Mouse (Mus musculus): ENCODE results near the gene Pmfbp1. TPM values are rescaled to one million over a fixed set of nuclear protein-coding genes. Genes with fewer than 3 reads are reported as not detected.
A peak's percentile ranks its signal among the peaks of the same experiment; 100 is the strongest.

Gene Pmfbp1
- polyA plus RNA-seq, 1 experiment from 2014 or later, result 2.1 TPM

- Histone ChIP-seq H3K27ac (ENCODE audit: low read depth, low read length) (peak within 1 kb of the TSS; percentile 86), H3K9me3 (ENCODE audit: control insufficient read depth, low read length) (no peaks in the 10 kb centered on the region), H3K4me2 (ENCODE audit: low read depth) (peak within 1 kb of the TSS; percentile 83), H3K27me3 (ENCODE audit: control insufficient read depth, insufficient read depth, low read length) (no peaks in the 10 kb centered on the region), H3K36me3 (ENCODE audit: control insufficient read depth, insufficient read depth, low read length) (no peaks in the 10 kb centered on the region), H3K9ac (ENCODE audit: low read length) (peak within 1 kb of the TSS; percentile 96), H3K4me3 (ENCODE audit: low read depth, low read length) (peak within 1 kb of the TSS; percentile 94), H3K4me1 (ENCODE audit: control insufficient read depth, insufficient read depth, low read length) (no peaks in the 10 kb centered on the region)
- ATAC-seq (ENCODE audit: insufficient read depth, low FRiP score, low TSS enrichment), result peak; percentile 98
- WGBS, result under 1% methylated on average over 52 of the region's 52 CpGs
- peak; percentile 97 for DNase-seq (ENCODE audit: low spot score)
These were observed 71.9 kb downstream of the Pmfbp1 start, which contains the start of the genes Dhx38 and Txnl4b for GRCm38 (mm10) chr8:109565498-109566333. Gene Dhx38 (minus strand): TSS chr8:109565861. Gene Txnl4b (plus strand): TSS chr8:109565892.

DNA sequence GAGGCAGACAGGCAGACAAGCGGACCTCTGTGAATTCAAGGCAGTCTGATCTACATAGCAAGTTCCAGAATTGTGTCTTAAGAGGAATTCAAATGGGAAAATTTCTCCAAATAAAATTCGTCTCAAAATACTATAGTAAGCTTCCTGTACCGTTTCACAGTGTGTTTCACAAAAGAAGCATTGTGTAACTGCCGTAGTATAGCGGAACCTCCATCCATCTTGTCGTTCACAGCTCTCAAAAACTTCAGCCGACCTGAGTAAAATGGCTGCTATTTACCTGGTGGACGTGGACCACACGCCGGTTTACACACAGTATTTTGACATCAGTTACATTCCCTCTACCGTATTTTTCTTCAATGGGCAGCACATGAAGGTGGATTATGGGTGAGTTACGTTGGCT, 77.3 kb downstream of the Pmfbp1 start:
- Histone ChIP-seq H3K9ac (ENCODE audit: low read length) (no peak overlapping the region), H3K27me3 (ENCODE audit: control insufficient read depth, insufficient read depth, low read length) (no peaks in the 10 kb centered on the region), H3K36me3 (ENCODE audit: control insufficient read depth, insufficient read depth, low read length) (no peaks in the 10 kb centered on the region), H3K9me3 (ENCODE audit: control insufficient read depth, low read length) (no peaks in the 10 kb centered on the region), H3K4me1 (ENCODE audit: control insufficient read depth, insufficient read depth, low read length) (no peaks in the 10 kb centered on the region), H3K4me2 (ENCODE audit: low read depth) (no peak overlapping the region), H3K27ac (ENCODE audit: low read depth, low read length) (no peak overlapping the region), H3K4me3 (ENCODE audit: low read depth, low read length) (no peak overlapping the region)
- WGBS, result 91% methylated on average over 12 of the region's 12 CpGs
- DNase-seq (ENCODE audit: low spot score) (no peak), ATAC-seq (ENCODE audit: insufficient read depth, low FRiP score, low TSS enrichment) (no peak)

DNA sequence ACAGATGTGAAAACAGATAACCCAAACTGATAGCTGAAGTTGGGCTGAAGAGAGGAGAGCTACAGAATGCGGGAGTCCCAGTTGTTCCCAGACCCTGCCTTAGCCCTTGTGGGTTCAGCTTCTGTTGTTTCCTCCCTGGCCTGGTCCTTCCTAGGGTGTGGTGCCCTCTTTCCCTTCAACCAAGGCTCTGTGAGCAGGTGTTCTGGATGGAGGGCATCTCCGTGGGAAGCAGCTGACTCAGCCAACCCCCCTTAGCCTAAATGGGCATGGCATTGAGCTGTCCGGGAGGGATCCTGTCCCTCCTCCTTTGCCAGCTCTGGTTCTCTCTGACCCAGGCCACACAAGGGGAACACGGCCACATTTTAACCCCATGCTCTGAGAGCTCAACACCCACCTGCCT, 82.5 kb downstream of the Pmfbp1 start:
- Histone ChIP-seq H3K4me1 (ENCODE audit: control insufficient read depth, insufficient read depth, low read length) (no peaks in the 10 kb centered on the region), H3K27ac (ENCODE audit: low read depth, low read length) (no peak overlapping the region), H3K4me2 (ENCODE audit: low read depth) (no peak overlapping the region), H3K9ac (ENCODE audit: low read length) (no peak overlapping the region), H3K27me3 (ENCODE audit: control insufficient read depth, insufficient read depth, low read length) (no peaks in the 10 kb centered on the region), H3K4me3 (ENCODE audit: low read depth, low read length) (no peak overlapping the region), H3K36me3 (ENCODE audit: control insufficient read depth, insufficient read depth, low read length) (no peaks in the 10 kb centered on the region), H3K9me3 (ENCODE audit: control insufficient read depth, low read length) (no peaks in the 10 kb centered on the region)
- 70% methylated on average over 4 of the region's 4 CpGs for WGBS
- DNase-seq (ENCODE audit: low spot score) (no peak), ATAC-seq (ENCODE audit: insufficient read depth, low FRiP score, low TSS enrichment) (no peak)

GRCm38 (mm10) chr8:109578900-109579301, 85.1 kb downstream of the Pmfbp1 start, which contains the start of gene Hp:
Gene Hp (minus strand): TSS chr8:109579172.
- H3K36me3 ChIP-seq (ENCODE audit: control insufficient read depth, insufficient read depth, low read length), result no peaks in the 10 kb centered on the region
- no peak for ATAC-seq (ENCODE audit: insufficient read depth, low FRiP score, low TSS enrichment)
- no peak within 1 kb of the TSS for H3K27ac ChIP-seq (ENCODE audit: low read depth, low read length)
- H3K9ac ChIP-seq (ENCODE audit: low read length), result no peak within 1 kb of the TSS
- WGBS, result 76% methylated on average over 8 of the region's 8 CpGs
- no peak within 1 kb of the TSS for H3K4me3 ChIP-seq (ENCODE audit: low read depth, low read length)
- no peaks in the 10 kb centered on the region for H3K9me3 ChIP-seq (ENCODE audit: control insufficient read depth, low read length)
- no peak within 1 kb of the TSS for H3K4me2 ChIP-seq (ENCODE audit: low read depth)
- DNase-seq (ENCODE audit: low spot score), result no peak
- no peaks in the 10 kb centered on the region for H3K4me1 ChIP-seq (ENCODE audit: control insufficient read depth, insufficient read depth, low read length)
- H3K27me3 ChIP-seq (ENCODE audit: control insufficient read depth, insufficient read depth, low read length), result no peaks in the 10 kb centered on the region

- DNase-seq (ENCODE audit: low spot score), result no peak
- Histone ChIP-seq H3K27me3 (ENCODE audit: control insufficient read depth, insufficient read depth, low read length) (no peaks in the 10 kb centered on the region), H3K9me3 (ENCODE audit: control insufficient read depth, low read length) (no peaks in the 10 kb centered on the region), H3K9ac (ENCODE audit: low read length) (no peak overlapping the region), H3K27ac (ENCODE audit: low read depth, low read length) (no peak overlapping the region), H3K4me1 (ENCODE audit: control insufficient read depth, insufficient read depth, low read length) (no peaks in the 10 kb centered on the region), H3K4me3 (ENCODE audit: low read depth, low read length) (no peak overlapping the region), H3K36me3 (ENCODE audit: control insufficient read depth, insufficient read depth, low read length) (no peaks in the 10 kb centered on the region), H3K4me2 (ENCODE audit: low read depth) (no peak overlapping the region)
- no peak for ATAC-seq (ENCODE audit: insufficient read depth, low FRiP score, low TSS enrichment)
- 89% methylated on average over 4 of the region's 4 CpGs for WGBS
These were observed 90.5 kb downstream of the Pmfbp1 start for GRCm38 (mm10) chr8:109584293-109584692.

- DNase-seq (ENCODE audit: low spot score), result no peak
- H3K36me3 ChIP-seq (ENCODE audit: control insufficient read depth, insufficient read depth, low read length), result no peaks in the 10 kb centered on the region
These were observed 91.0 kb downstream of the Pmfbp1 start for GRCm38 (mm10) chr8:109584830-109585229.

DNA sequence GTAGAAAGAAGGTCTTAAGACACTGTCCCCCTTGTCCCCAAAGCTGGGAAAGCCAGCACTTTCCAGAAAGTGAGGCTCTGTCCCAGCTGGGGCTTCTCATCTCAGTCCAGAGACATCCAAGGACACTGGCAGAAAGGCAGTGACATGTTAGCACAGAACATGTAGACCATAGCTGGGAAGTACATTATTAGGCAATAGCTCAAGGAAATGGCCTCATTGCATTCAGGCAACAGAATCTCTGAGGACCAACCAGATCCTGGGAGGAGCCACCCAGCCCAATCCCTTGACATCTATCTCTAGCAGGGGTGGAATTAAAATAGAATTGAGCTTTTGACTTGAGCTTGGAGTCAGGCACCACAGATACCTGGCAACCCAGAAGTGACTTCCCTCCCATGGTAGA, 91.8 kb downstream of the Pmfbp1 start:
- DNase-seq (ENCODE audit: low spot score) (no peak), ATAC-seq (ENCODE audit: insufficient read depth, low FRiP score, low TSS enrichment) (no peak)
- Histone ChIP-seq H3K9ac (ENCODE audit: low read length) (no peak overlapping the region), H3K4me1 (ENCODE audit: control insufficient read depth, insufficient read depth, low read length) (no peaks in the 10 kb centered on the region), H3K27me3 (ENCODE audit: control insufficient read depth, insufficient read depth, low read length) (no peaks in the 10 kb centered on the region), H3K36me3 (ENCODE audit: control insufficient read depth, insufficient read depth, low read length) (no peaks in the 10 kb centered on the region), H3K4me3 (ENCODE audit: low read depth, low read length) (no peak overlapping the region), H3K9me3 (ENCODE audit: control insufficient read depth, low read length) (no peaks in the 10 kb centered on the region), H3K4me2 (ENCODE audit: low read depth) (no peak overlapping the region), H3K27ac (ENCODE audit: low read depth, low read length) (no peak overlapping the region)

More at GRCm38 (mm10) chr8:109584830-109585229, 91.0 kb downstream of the Pmfbp1 start:
- Histone ChIP-seq H3K4me2 (ENCODE audit: low read depth) (no peak overlapping the region), H3K4me1 (ENCODE audit: control insufficient read depth, insufficient read depth, low read length) (no peaks in the 10 kb centered on the region), H3K4me3 (ENCODE audit: low read depth, low read length) (no peak overlapping the region), H3K9ac (ENCODE audit: low read length) (no peak overlapping the region), H3K27me3 (ENCODE audit: control insufficient read depth, insufficient read depth, low read length) (no peaks in the 10 kb centered on the region), H3K9me3 (ENCODE audit: control insufficient read depth, low read length) (no peaks in the 10 kb centered on the region), H3K27ac (ENCODE audit: low read depth, low read length) (no peak overlapping the region)
- WGBS, result 83% methylated on average over 3 of the region's 3 CpGs
- ATAC-seq (ENCODE audit: insufficient read depth, low FRiP score, low TSS enrichment), result no peak

GRCm38 (mm10) chr8:109586972-109587504, 93.2 kb downstream of the Pmfbp1 start:
- Histone ChIP-seq H3K4me1 (ENCODE audit: control insufficient read depth, insufficient read depth, low read length) (no peaks in the 10 kb centered on the region), H3K9ac (ENCODE audit: low read length) (no peak overlapping the region), H3K27me3 (ENCODE audit: control insufficient read depth, insufficient read depth, low read length) (no peaks in the 10 kb centered on the region), H3K4me3 (ENCODE audit: low read depth, low read length) (no peak overlapping the region), H3K4me2 (ENCODE audit: low read depth) (no peak overlapping the region), H3K9me3 (ENCODE audit: control insufficient read depth, low read length) (no peaks in the 10 kb centered on the region), H3K27ac (ENCODE audit: low read depth, low read length) (no peak overlapping the region), H3K36me3 (ENCODE audit: control insufficient read depth, insufficient read depth, low read length) (no peaks in the 10 kb centered on the region)
- no peak for DNase-seq (ENCODE audit: low spot score)
- ATAC-seq (ENCODE audit: insufficient read depth, low FRiP score, low TSS enrichment), result no peak
- 67% methylated on average over 7 of the region's 7 CpGs for WGBS

DNA sequence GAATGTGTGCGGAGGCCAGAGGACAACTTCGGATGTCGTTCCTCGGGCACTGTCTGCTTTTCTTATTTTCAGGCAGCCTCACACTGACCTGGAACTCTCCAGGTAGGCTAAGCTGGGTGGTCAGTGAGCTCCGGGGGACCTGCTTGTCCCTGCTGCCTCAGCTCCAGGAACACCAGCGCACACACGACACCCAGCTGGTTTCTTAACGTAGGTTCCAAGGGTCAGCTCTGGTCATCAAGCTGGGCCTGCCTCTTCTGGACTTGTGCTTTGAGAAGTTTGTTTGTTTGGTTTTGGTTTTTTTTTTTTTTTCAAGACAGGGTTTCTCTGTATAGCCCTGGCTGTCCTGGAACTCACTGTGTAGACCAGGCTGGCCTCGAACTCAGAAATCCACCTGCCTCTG, 97.1 kb downstream of the Pmfbp1 start:
- H3K4me2 ChIP-seq (ENCODE audit: low read depth), result no peak overlapping the region
- no peak overlapping the region for H3K9ac ChIP-seq (ENCODE audit: low read length)
- WGBS, result 90% methylated on average over 9 of the region's 9 CpGs
- no peak overlapping the region for H3K4me3 ChIP-seq (ENCODE audit: low read depth, low read length)
- DNase-seq (ENCODE audit: low spot score) (no peak), ATAC-seq (ENCODE audit: insufficient read depth, low FRiP score, low TSS enrichment) (no peak)
- H3K36me3 ChIP-seq (ENCODE audit: control insufficient read depth, insufficient read depth, low read length), result peaks cover 4% of the 10 kb centered on the region; the same call in 1 of the 2 replicates
- H3K27me3 ChIP-seq (ENCODE audit: control insufficient read depth, insufficient read depth, low read length), result no peaks in the 10 kb centered on the region
- no peaks in the 10 kb centered on the region for H3K4me1 ChIP-seq (ENCODE audit: control insufficient read depth, insufficient read depth, low read length)
- no peaks in the 10 kb centered on the region for H3K9me3 ChIP-seq (ENCODE audit: control insufficient read depth, low read length)
- H3K27ac ChIP-seq (ENCODE audit: low read depth, low read length), result no peak overlapping the region
